Mouse (Mus musculus) kidney, adult 9 months (tissue): ENCODE measurements at regions not wholly inside any gene's neighbourhood (a gene's known extent, or its start where the extent isn't known, plus 50 kb on each side); places are given as distances from the start of the nearest gene placed in this dataset.

Experiments
- DNase-seq: peaks from one replicate; pipeline ENCODE4 v3.0.0; 2022

GRCm38 (mm10) chr13:102593405-102594200 is 99.8 kb upstream of the Cd180 start:
- DNase-seq, result peak; percentile 45

GRCm38 (mm10) chr13:102594201-102594600 is 99.2 kb upstream of the Cd180 start:
- DNase-seq, result no peak

- no peak for DNase-seq
Observed at GRCm38 (mm10) chr13:102595602-102596001, 97.8 kb upstream of the Cd180 start.

GRCm38 (mm10) chr13:102596101-102596500 is 97.3 kb upstream of the Cd180 start:
- DNase-seq, result no peak

- no peak for DNase-seq
Observed at GRCm38 (mm10) chr13:102598181-102598580, 95.2 kb upstream of the Cd180 start.

- no peak for DNase-seq
Observed at GRCm38 (mm10) chr13:102599602-102600001, 93.8 kb upstream of the Cd180 start.

- no peak for DNase-seq
Observed at GRCm38 (mm10) chr13:102600026-102600425, 93.3 kb upstream of the Cd180 start.

GRCm38 (mm10) chr13:102624461-102624860 is 68.9 kb upstream of the Cd180 start:
- DNase-seq, result no peak

- DNase-seq, result peak; percentile 96
Observed at GRCm38 (mm10) chr13:102625171-102625835, 68.1 kb upstream of the Cd180 start.

GRCm38 (mm10) chr13:102625836-102626340 is 67.5 kb upstream of the Cd180 start:
- no peak for DNase-seq

- DNase-seq, result no peak
Observed at GRCm38 (mm10) chr13:102627786-102628185, 65.6 kb upstream of the Cd180 start.

GRCm38 (mm10) chr13:102629176-102629575 is 64.2 kb upstream of the Cd180 start:
- DNase-seq, result no peak

- DNase-seq, result no peak
Observed at GRCm38 (mm10) chr13:102634236-102634957, 59.0 kb upstream of the Cd180 start.

- no peak for DNase-seq
Observed at GRCm38 (mm10) chr13:102636032-102636431, 57.3 kb upstream of the Cd180 start.

GRCm38 (mm10) chr13:102637059-102637458 is 56.3 kb upstream of the Cd180 start:
- DNase-seq, result no peak

GRCm38 (mm10) chr13:102639651-102640050 is 53.7 kb upstream of the Cd180 start:
- DNase-seq, result no peak

GRCm38 (mm10) chr13:102640171-102640570 is 53.2 kb upstream of the Cd180 start:
- DNase-seq, result no peak
